Mouse (Mus musculus): ENCODE measurements around the gene Tob1.

Gene Tob1

GRCm38 (mm10) chr11:94199771-94200170 lies 11.5 kb upstream of the Tob1 start:
- DNase-seq, result no peak

- DNase-seq, result no peak
Observed at GRCm38 (mm10) chr11:94200422-94200821, 10.8 kb upstream of the Tob1 start.

GRCm38 (mm10) chr11:94202106-94202505 lies 9.1 kb upstream of the Tob1 start:
- DNase-seq, result no peak

GRCm38 (mm10) chr11:94203066-94203465 lies 8.2 kb upstream of the Tob1 start:
- no peak for DNase-seq

- no peak for DNase-seq
Observed at GRCm38 (mm10) chr11:94206398-94207114, 4.7 kb upstream of the Tob1 start.

GRCm38 (mm10) chr11:94208811-94209675 lies 2.2 kb upstream of the Tob1 start:
- DNase-seq, result no peak

- DNase-seq, result no peak
Observed at GRCm38 (mm10) chr11:94209695-94210131, 1.5 kb upstream of the Tob1 start.

GRCm38 (mm10) chr11:94210191-94211086 lies 815 bp upstream of the Tob1 start:
- peak; percentile 100 for DNase-seq

- peak; percentile 99 for DNase-seq
Observed at GRCm38 (mm10) chr11:94211651-94212488, 616 bp downstream of the Tob1 start.

- no peak for DNase-seq
Observed at GRCm38 (mm10) chr11:94212489-94212836, 1.2 kb downstream of the Tob1 start.

GRCm38 (mm10) chr11:94212997-94213396 lies 1.7 kb downstream of the Tob1 start:
- no peak for DNase-seq

- peak; percentile 90 for DNase-seq
Observed at GRCm38 (mm10) chr11:94213735-94214594, 2.7 kb downstream of the Tob1 start.

GRCm38 (mm10) chr11:94215581-94215980 lies 4.3 kb downstream of the Tob1 start:
- DNase-seq, result no peak

GRCm38 (mm10) chr11:94216247-94216646 lies 5.0 kb downstream of the Tob1 start:
- DNase-seq, result no peak

- no peak for DNase-seq
Observed at GRCm38 (mm10) chr11:94221257-94221656, 10.0 kb downstream of the Tob1 start.

- no peak for DNase-seq
Observed at GRCm38 (mm10) chr11:94223531-94223930, 12.3 kb downstream of the Tob1 start.

GRCm38 (mm10) chr11:94225985-94226384 lies 14.7 kb downstream of the Tob1 start:
- peak; percentile 96 for DNase-seq

GRCm38 (mm10) chr11:94228416-94228815 lies 17.2 kb downstream of the Tob1 start:
- no peak for DNase-seq

GRCm38 (mm10) chr11:94229207-94229960 lies 18.1 kb downstream of the Tob1 start:
- DNase-seq, result peak; percentile 96

GRCm38 (mm10) chr11:94230244-94230643 lies 19.0 kb downstream of the Tob1 start:
- no peak for DNase-seq

Measured in heart, adult 11 months (tissue).